Comparison of ENCODE assay signal across 11 mouse cellular contexts in the genomic region with DNA sequence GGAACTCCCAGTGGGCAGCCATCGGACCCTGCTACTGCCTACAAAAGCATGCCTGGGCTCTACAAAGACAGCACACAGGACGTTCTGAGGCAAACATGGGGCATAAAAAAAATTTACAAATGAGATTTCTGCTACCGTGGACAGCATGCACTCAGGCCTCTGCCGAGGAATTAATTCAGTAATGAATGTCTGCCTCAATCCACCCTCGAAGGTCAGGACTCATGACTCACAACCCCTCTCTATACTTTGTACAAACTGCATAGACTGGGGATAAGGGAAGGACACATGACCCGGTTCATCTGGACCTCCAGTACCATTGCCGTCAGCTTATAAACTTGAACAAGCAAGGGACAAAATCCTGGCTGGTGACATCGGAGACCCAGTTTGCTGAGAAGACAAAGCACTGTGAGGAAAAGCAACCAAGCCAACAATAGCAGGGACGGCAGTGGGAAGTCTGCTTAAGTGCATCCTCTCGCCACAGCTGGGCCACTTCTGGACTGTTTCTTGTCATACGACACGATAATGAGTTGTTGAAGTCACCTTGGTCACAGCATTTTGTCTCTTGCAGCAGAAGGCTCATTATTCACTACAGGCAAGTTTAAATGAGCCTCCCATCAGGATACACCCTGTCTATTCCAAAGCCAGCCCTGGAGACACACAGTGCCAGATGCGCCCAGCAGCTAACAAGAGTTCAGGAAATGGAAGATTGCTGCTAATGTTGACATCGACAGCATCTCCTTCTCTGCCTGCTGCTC.
A peak's percentile ranks its signal among the peaks of the same experiment; 100 is the strongest.
DNase-seq lines count a peak whose midpoint lies in the region; ATAC-seq and TF ChIP-seq lines count a peak whose summit lies in the region.
"Had no signal": no experiment of that assay in that cellular context is flagged by ENCODE, and none has a peak within 500 bp of the region (broad histone marks: within the 10 kb centered on the region; RNA-seq: fewer than 3 reads in every experiment).

No protein-coding gene starts in this region.

- intact Hi-C loops in heart, postnatal 10 days (cut with DNase I), result no loop called here
- intact Hi-C loops in left cerebral cortex, postnatal 25 days (cut with DNase I), result no loop called here

- no peaks in the 10 kb centered on the region for H3K9me3 ChIP-seq in kidney, embryonic 14.5 days (ENCODE audit: control insufficient read depth, low read length)
- no peaks in the 10 kb centered on the region for H3K9me3 ChIP-seq in forebrain, embryonic 11.5 days (ENCODE audit: control insufficient read depth, low read length)
- H3K9me3 ChIP-seq in midbrain, embryonic 15.5 days, result no peaks in the 10 kb centered on the region
- H3K9me3 ChIP-seq: megakaryocyte, embryonic 14.5 days had no signal

- WGBS in kidney, embryonic 14.5 days, result 53% methylated on average over 14 of the region's 14 CpGs
- 54% methylated on average over 14 of the region's 14 CpGs for WGBS in kidney, adult 2 months
- WGBS in forebrain, embryonic 11.5 days, result 72% methylated on average over 14 of the region's 14 CpGs
- 50% methylated on average over 14 of the region's 14 CpGs for WGBS in midbrain, embryonic 15.5 days

- no peak overlapping the region for H3K4me2 ChIP-seq in kidney, embryonic 14.5 days (replicated peaks; ENCODE audit: low read depth, low read length)
- no peak overlapping the region for H3K4me2 ChIP-seq in forebrain, embryonic 11.5 days (ENCODE audit: low read depth, low read length, severe bottlenecking)
- H3K4me2 ChIP-seq in midbrain, embryonic 15.5 days, result no peak overlapping the region
- H3K4me2 ChIP-seq: liver, embryonic 11.5 days had no signal

- TF ChIP-seq POLR2A in kidney, adult 2 months (IDR thresholded peaks at IDR 0.05; ENCODE audit: low read depth, low read length), result no peak

- DNase-seq in kidney, adult 2 months, result no peak
- DNase-seq in forebrain, embryonic 11.5 days (ENCODE audit: low spot score), result no peak
- peak; percentile 27 to 49 for DNase-seq in heart, postnatal 10 days
- DNase-seq in ovary, postnatal 14 days (ENCODE audit: low spot score), result no peak
- DNase-seq in left cerebral cortex, postnatal 25 days (ENCODE audit: low spot score in 2 of 2), result no peak
- DNase-seq: right cerebral cortex, postnatal 14 days had no signal

- H3K36me3 ChIP-seq in kidney, embryonic 14.5 days (ENCODE audit: control insufficient read depth, insufficient read depth, low read length), result peaks cover 21% of the 10 kb centered on the region; the same call in 1 of the 2 replicates
- H3K36me3 ChIP-seq in kidney, adult 2 months (ENCODE audit: control insufficient read depth, insufficient read depth, low read length), result no peaks in the 10 kb centered on the region
- H3K36me3 ChIP-seq in forebrain, embryonic 11.5 days (ENCODE audit: control insufficient read depth, insufficient read depth, low read length), result no peaks in the 10 kb centered on the region
- H3K36me3 ChIP-seq in midbrain, embryonic 15.5 days (replicated peaks), result no peaks in the 10 kb centered on the region

- no peaks in the 10 kb centered on the region for H3K27me3 ChIP-seq in kidney, embryonic 14.5 days (ENCODE audit: control insufficient read depth, insufficient read depth, low read length)
- H3K27me3 ChIP-seq in kidney, adult 2 months (replicated peaks; ENCODE audit: control insufficient read depth, insufficient read depth, low read length), result no peaks in the 10 kb centered on the region
- no peaks in the 10 kb centered on the region for H3K27me3 ChIP-seq in forebrain, embryonic 11.5 days (ENCODE audit: control insufficient read depth, insufficient read depth, low read length)
- H3K27me3 ChIP-seq in midbrain, embryonic 15.5 days (replicated peaks), result no peaks in the 10 kb centered on the region
- H3K27me3 ChIP-seq: megakaryocyte, embryonic 14.5 days had no signal

- peak; percentile 51; the same call in 1 of the 2 replicates for ATAC-seq in kidney, embryonic 14.5 days (ENCODE audit: low FRiP score, low TSS enrichment)
- no peak for ATAC-seq in forebrain, embryonic 11.5 days (replicated peaks; ENCODE audit: low FRiP score)
- peak; percentile 62; the same call in 1 of the 2 replicates for ATAC-seq in midbrain, embryonic 15.5 days (replicated peaks)
- ATAC-seq in cerebellum, adult (ENCODE audit: insufficient number of reproducible peaks, low FRiP score, low TSS enrichment), result no peak

- no peak for TF ChIP-seq CTCF in kidney, adult 2 months (conservative IDR thresholded peaks at IDR 0.05; ENCODE audit: insufficient read depth, insufficient read length, low read depth, low read length)

- H3K4me1 ChIP-seq in kidney, embryonic 14.5 days (ENCODE audit: control insufficient read depth, insufficient read depth, low read length), result peaks cover 13% of the 10 kb centered on the region
- peaks cover 4% of the 10 kb centered on the region; the same call in 1 of the 2 replicates for H3K4me1 ChIP-seq in kidney, adult 2 months (ENCODE audit: control insufficient read depth, insufficient read depth, low read length)
- H3K4me1 ChIP-seq in forebrain, embryonic 11.5 days (replicated peaks; ENCODE audit: control insufficient read depth, insufficient read depth, low read length), result peaks cover 5% of the 10 kb centered on the region; the same call in 1 of the 2 replicates
- peaks cover 28% of the 10 kb centered on the region for H3K4me1 ChIP-seq in midbrain, embryonic 15.5 days

- no peak overlapping the region for H3K4me3 ChIP-seq in kidney, embryonic 14.5 days (ENCODE audit: low read length)
- no peak overlapping the region for H3K4me3 ChIP-seq in kidney, adult 2 months (ENCODE audit: insufficient read depth, low read depth, low read length)
- no peak overlapping the region for H3K4me3 ChIP-seq in forebrain, embryonic 11.5 days (ENCODE audit: low read depth, low read length)
- H3K4me3 ChIP-seq in midbrain, embryonic 15.5 days, result no peak overlapping the region
- H3K4me3 ChIP-seq: megakaryocyte, embryonic 14.5 days had no signal

- H3K27ac ChIP-seq in kidney, embryonic 14.5 days (ENCODE audit: low read depth, low read length), result no peak overlapping the region
- no peak overlapping the region for H3K27ac ChIP-seq in kidney, adult 2 months (ENCODE audit: insufficient read depth, low read depth, low read length)
- H3K27ac ChIP-seq in forebrain, embryonic 11.5 days (ENCODE audit: low read depth, low read length), result 0 out of 2 replicates have a peak overlapping the region, but pooled peaks have one; percentile 14
- H3K27ac ChIP-seq in midbrain, embryonic 15.5 days, result peak overlapping the region; percentile 10; the same call in 1 of the 2 replicates

- no peak overlapping the region for H3K9ac ChIP-seq in kidney, embryonic 14.5 days (ENCODE audit: low read depth, low read length)
- H3K9ac ChIP-seq in forebrain, embryonic 11.5 days (ENCODE audit: low read length), result no peak overlapping the region
- no peak overlapping the region for H3K9ac ChIP-seq in midbrain, embryonic 15.5 days

Comparison
In these comparisons a context has a peak if more than half of its experiments do, and no peak if none do; other contexts are left out.
1. ATAC-seq: peak in kidney, embryonic 14.5 days (single experiment) and midbrain, embryonic 15.5 days (single experiment); none in forebrain, embryonic 11.5 days (single experiment) and cerebellum, adult (single experiment).
2. H3K27ac ChIP-seq: peak in forebrain, embryonic 11.5 days (single experiment) and midbrain, embryonic 15.5 days (single experiment); none in kidney, embryonic 14.5 days (single experiment) and kidney, adult 2 months (single experiment).
3. DNase-seq: peak in heart, postnatal 10 days (2 of 2); none in kidney, adult 2 months (single experiment), forebrain, embryonic 11.5 days (single experiment), ovary, postnatal 14 days (single experiment) and left cerebral cortex, postnatal 25 days (0 of 2).